Mouse (Mus musculus) C2C12 (cell line): ENCODE data around the gene Ppp1r14a.

Experiments
- CTCF ChIP-seq: IDR thresholded peaks from one replicate; pipeline ENCODE4 v1.5.1; 2011; ENCODE audit not compliant: control insufficient read depth, insufficient read depth, insufficient read length
- MAX ChIP-seq: IDR thresholded peaks from one replicate; pipeline ENCODE4 v1.6.1; 2011; ENCODE audit warnings: mild to moderate bottlenecking, control low read depth
- MYOG ChIP-seq: IDR thresholded peaks from one replicate; pipeline ENCODE4 v1.6.1; 2011; ENCODE audit not compliant: control insufficient read depth, insufficient read length; ENCODE audit errors: extremely low read depth

DNA sequence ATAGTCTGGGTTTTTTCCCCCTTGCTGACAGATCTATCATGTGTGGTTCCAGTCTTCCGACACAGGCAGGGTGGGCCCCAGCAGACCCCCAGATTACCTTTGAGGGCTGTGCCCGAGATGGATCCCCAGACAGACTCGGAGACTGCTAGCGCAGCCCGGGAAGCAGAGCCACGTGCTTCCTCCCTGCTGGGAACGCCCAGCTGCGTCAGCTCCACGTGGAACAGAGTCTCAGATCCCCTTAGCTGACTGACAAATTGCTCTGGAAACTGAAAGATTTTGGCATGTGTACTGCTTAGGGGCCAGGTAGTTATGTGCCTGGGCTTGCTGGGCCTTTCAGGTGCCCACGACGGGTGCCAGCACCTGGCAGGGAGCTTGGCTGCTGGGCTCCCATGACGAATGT, 52.6 kb downstream of the Ppp1r14a start:
- no peak for TF ChIP-seq CTCF
- no peak for TF ChIP-seq MAX
- no peak for TF ChIP-seq MYOG
